Mouse (Mus musculus): Measurements from ENCODE around the gene Gm49322. TPM values are rescaled to one million over a fixed set of nuclear protein-coding genes. Genes with fewer than 3 reads are reported as not detected.
"Not testable (repeated sequence)": the region's sequence is repeated elsewhere in the genome, so short reads cannot be mapped to it uniquely, and the experiment has no call there.

Gene Gm49322
- total RNA-seq, 2 experiments from 2014 or later = 0.25 to 0.26 TPM

GRCm38 (mm10) chr10:80646936-80647335, 41.1 kb downstream of the Gm49322 start:
- intact Hi-C loops (cut with DNase I) = no loop called here
- DNase-seq = no peak

- intact Hi-C loops (cut with DNase I); DNase-seq: not testable (repeated sequence)
Observed at GRCm38 (mm10) chr10:80649910-80650309, 44.1 kb downstream of the Gm49322 start.

- DNase-seq = no peak
- intact Hi-C loops (cut with DNase I) = no loop called here
Observed at GRCm38 (mm10) chr10:80650392-80650791, 44.6 kb downstream of the Gm49322 start.

GRCm38 (mm10) chr10:80653156-80653720, 47.4 kb downstream of the Gm49322 start:
- intact Hi-C loops (cut with DNase I) = no loop called here
- DNase-seq = no peak

- intact Hi-C loops (cut with DNase I) = loop anchor here (2.0 kb wide), 1 partner anchor 22 kb away; no protein-coding TSS in a partner anchor
- DNase-seq = no peak
Observed at GRCm38 (mm10) chr10:80654866-80655265, 49.0 kb downstream of the Gm49322 start.

GRCm38 (mm10) chr10:80655406-80656129, 49.7 kb downstream of the Gm49322 start:
- intact Hi-C loops (cut with DNase I) = loop anchor here (2.0 kb wide), 1 partner anchor 23 kb away; no protein-coding TSS in a partner anchor
- DNase-seq = no peak

- peak; percentile 88 to 97 for DNase-seq
- intact Hi-C loops (cut with DNase I) = no loop called here
Observed at GRCm38 (mm10) chr10:80656130-80656862, 50.5 kb downstream of the Gm49322 start.

GRCm38 (mm10) chr10:80656863-80657623, 51.2 kb downstream of the Gm49322 start, which contains the start of gene Btbd2:
TSS of gene Btbd2 (minus strand) at chr10:80657071.
- DNase-seq = no peak
- intact Hi-C loops (cut with DNase I) = no loop called here

GRCm38 (mm10) chr10:80658194-80658840, 52.5 kb downstream of the Gm49322 start:
- intact Hi-C loops (cut with DNase I) = loop anchor here (2.0 kb wide), 1 partner anchor 26 kb away; no protein-coding TSS in a partner anchor
- no peak for DNase-seq

- intact Hi-C loops (cut with DNase I) = loop anchor here (2.0 kb wide), 1 partner anchor 26 kb away; no protein-coding TSS in a partner anchor
- DNase-seq = no peak
Observed at GRCm38 (mm10) chr10:80658841-80659202, 53.0 kb downstream of the Gm49322 start.

GRCm38 (mm10) chr10:80659213-80659612, 53.4 kb downstream of the Gm49322 start:
- DNase-seq = peak; percentile 53 to 67
- intact Hi-C loops (cut with DNase I) = loop anchor here (2.0 kb wide), 1 partner anchor 26 kb away; no protein-coding TSS in a partner anchor

- intact Hi-C loops (cut with DNase I) = no loop called here
- no peak for DNase-seq
Observed at GRCm38 (mm10) chr10:80661149-80661548, 55.3 kb downstream of the Gm49322 start.

GRCm38 (mm10) chr10:80663485-80664196, 57.8 kb downstream of the Gm49322 start:
- no peak for DNase-seq
- intact Hi-C loops (cut with DNase I) = no loop called here

GRCm38 (mm10) chr10:80664197-80665015, 58.6 kb downstream of the Gm49322 start:
- DNase-seq = peak; percentile 86 to 94
- intact Hi-C loops (cut with DNase I) = no loop called here

GRCm38 (mm10) chr10:80665016-80665380, 59.2 kb downstream of the Gm49322 start:
- intact Hi-C loops (cut with DNase I) = no loop called here
- DNase-seq = peak; percentile 82 to 89

Measured in gastrocnemius, postnatal 36 days (tissue).